Mouse (Mus musculus): ENCODE results near the gene Gcnt1. TPM values are rescaled to one million over a fixed set of nuclear protein-coding genes. Genes with fewer than 3 reads are reported as not detected.

Gcnt1 gene
- total and polyA plus RNA-seq, 3 experiments = 0.22 TPM; not detected in 2

DNA sequence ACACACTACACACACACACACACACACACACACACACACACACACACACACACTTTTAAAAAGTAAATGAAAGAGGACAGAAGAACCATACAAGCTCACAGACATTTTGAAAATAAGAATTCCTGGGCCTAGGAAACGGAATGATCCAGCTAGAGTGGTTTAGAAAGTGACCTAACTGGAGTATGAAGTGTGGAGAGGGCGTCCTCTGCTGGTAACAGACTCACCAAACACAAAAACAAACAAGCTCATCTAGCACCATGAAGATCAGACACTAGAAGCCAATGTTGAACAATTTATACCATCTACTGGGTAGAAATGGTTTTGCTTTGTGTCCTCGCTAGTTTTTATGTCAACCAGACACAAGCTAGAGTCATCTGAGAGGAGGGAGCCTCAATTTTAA lies 7.9 kb downstream of the Gcnt1 start:
- no peaks in the 10 kb centered on the region for H3K79me2 ChIP-seq (ENCODE audit: control insufficient read depth, insufficient read depth, low read length, poor library complexity)
- peaks cover 0 to 12% of the 10 kb centered on the region in 2 experiments; a peak in 2 of 4 replicates for H3K36me3 ChIP-seq (ENCODE audit: control insufficient read depth in 1 of 2, insufficient read depth in 2 of 2, low read length in 2 of 2)
- no peaks in the 10 kb centered on the region for H3K9me3 ChIP-seq (replicated peaks; ENCODE audit: insufficient read depth, low read length)
- DNase-seq (ENCODE audit: low read depth, low spot score) = peak; percentile 71
- H3K4me3 ChIP-seq (ENCODE audit: control insufficient read depth in 1 of 2, insufficient read depth in 1 of 2, low read depth in 2 of 2, low read length in 2 of 2) = no peak overlapping the region
- no peaks in the 10 kb centered on the region; a peak in 1 of 4 replicates for H3K27me3 ChIP-seq (ENCODE audit: control insufficient read depth in 1 of 2, insufficient read depth in 2 of 2, low read length in 2 of 2)
- H3K9ac ChIP-seq (ENCODE audit: control insufficient read depth, low read depth, low read length, poor library complexity, severe bottlenecking) = no peak overlapping the region
- peaks cover 8 to 14% of the 10 kb centered on the region in 2 experiments for H3K4me1 ChIP-seq (ENCODE audit: control insufficient read depth in 1 of 2, insufficient read depth in 2 of 2, low read length in 2 of 2)
- no peak overlapping the region for H3K27ac ChIP-seq (ENCODE audit: control insufficient read depth, low read depth, low read length)
- TF ChIP-seq SMC3 (IDR thresholded peaks at IDR 0.05; ENCODE audit: low read depth, low read length) (peak; percentile 95), ZC3H11A (IDR thresholded peaks at IDR 0.05; ENCODE audit: low read depth, low read length) (peak; percentile 95), CTCF (IDR thresholded peaks at IDR 0.05 in 2 of 3, conservative IDR thresholded peaks at IDR 0.05 in 1 of 3; ENCODE audit: control insufficient read depth in 1 of 3, insufficient read depth in 1 of 3, low read depth in 2 of 3, low read length in 3 of 3, poor library complexity in 1 of 3, severe bottlenecking in 1 of 3) (peak; percentile 73 to 80 (median 78)), UBTF (IDR thresholded peaks at IDR 0.05; ENCODE audit: borderline replicate concordance, insufficient read depth, low read depth, low read length) (no peak), RAD21 (IDR thresholded peaks at IDR 0.05; ENCODE audit: low read depth, low read length) (peak; percentile 87), EP300 (IDR thresholded peaks at IDR 0.05; ENCODE audit: low read depth in 1 of 2, low read length in 2 of 2) (no peak), GABPA (IDR thresholded peaks at IDR 0.05; ENCODE audit: low read depth, low read length) (no peak), BHLHE40 (IDR thresholded peaks at IDR 0.05; ENCODE audit: borderline replicate concordance, low read depth, low read length) (no peak)

DNA sequence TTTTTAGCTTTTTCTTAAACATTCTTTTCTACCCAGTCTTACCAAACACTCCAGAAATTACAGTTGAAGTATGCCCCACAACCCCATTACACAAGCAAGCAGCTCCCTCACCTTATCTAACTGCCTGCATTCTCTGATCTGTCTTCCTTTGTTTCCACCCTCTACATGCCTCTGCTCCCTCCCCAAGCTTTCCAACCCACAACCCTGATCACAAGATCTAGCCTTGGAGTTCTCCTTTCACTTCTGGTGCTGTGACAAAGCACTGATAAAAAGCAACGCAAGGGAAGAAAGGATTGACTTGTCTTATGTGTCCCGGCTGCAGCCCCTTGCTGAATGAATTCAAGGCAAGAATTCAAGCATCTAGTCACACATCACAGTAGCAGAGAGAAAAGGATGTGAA lies 11.5 kb downstream of the Gcnt1 start:
- Histone ChIP-seq H3K4me1 (ENCODE audit: control insufficient read depth in 1 of 2, insufficient read depth in 2 of 2, low read length in 2 of 2) (peaks cover 8 to 16% of the 10 kb centered on the region in 2 experiments), H3K36me3 (ENCODE audit: control insufficient read depth in 1 of 2, insufficient read depth in 2 of 2, low read length in 2 of 2) (peaks cover 0 to 12% of the 10 kb centered on the region in 2 experiments; a peak in 2 of 4 replicates), H3K9me3 (replicated peaks; ENCODE audit: insufficient read depth, low read length) (no peaks in the 10 kb centered on the region), H3K9ac (ENCODE audit: control insufficient read depth, low read depth, low read length, poor library complexity, severe bottlenecking) (no peak overlapping the region), H3K4me3 (ENCODE audit: control insufficient read depth in 1 of 2, insufficient read depth in 1 of 2, low read depth in 2 of 2, low read length in 2 of 2) (no peak overlapping the region), H3K79me2 (ENCODE audit: control insufficient read depth, insufficient read depth, low read length, poor library complexity) (no peaks in the 10 kb centered on the region), H3K27ac (ENCODE audit: control insufficient read depth, low read depth, low read length) (peak overlapping the region; percentile 18), H3K27me3 (ENCODE audit: control insufficient read depth in 1 of 2, insufficient read depth in 2 of 2, low read length in 2 of 2) (no peaks in the 10 kb centered on the region)
- peak; percentile 78 for DNase-seq (ENCODE audit: low read depth, low spot score)
- no peak for TF ChIP-seq POLR2AphosphoS2 (IDR thresholded peaks at IDR 0.05; ENCODE audit: low read length)
- TF ChIP-seq MYB (IDR thresholded peaks at IDR 0.05; ENCODE audit: low read depth, low read length) = 0 out of 2 replicates have a peak, but pooled peaks have one; percentile 28
- no peak for TF ChIP-seq MAFK (IDR thresholded peaks at IDR 0.05; ENCODE audit: borderline replicate concordance, low read depth, low read length)
- no peak for TF ChIP-seq USF2 (IDR thresholded peaks at IDR 0.05; ENCODE audit: borderline replicate concordance in 1 of 2, insufficient read depth in 1 of 2, low read depth in 1 of 2, low read length in 2 of 2)
- 0 out of 2 replicates have a peak, but pooled peaks have one; percentile 42 for TF ChIP-seq MXI1 (IDR thresholded peaks at IDR 0.05; ENCODE audit: low read depth, low read length)
- no peak for TF ChIP-seq CHD1 (IDR thresholded peaks at IDR 0.05; ENCODE audit: low read depth, low read length)
- 0 out of 2 replicates have a peak, but pooled peaks have one; percentile 12 for TF ChIP-seq USF1 (IDR thresholded peaks at IDR 0.05; ENCODE audit: low read depth, low read length)
- TF ChIP-seq CHD2 (IDR thresholded peaks at IDR 0.05; ENCODE audit: low read length) = no peak; the same call in 1 of the 2 replicates
- no peak for TF ChIP-seq HCFC1 (IDR thresholded peaks at IDR 0.05; ENCODE audit: low read depth, low read length)
- no peak for TF ChIP-seq ZMIZ1 (IDR thresholded peaks at IDR 0.05; ENCODE audit: low read depth, low read length)
- no peak; the same call in none of the 2 replicates for TF ChIP-seq TCF12 (IDR thresholded peaks at IDR 0.05; ENCODE audit: low read depth, low read length)
- TF ChIP-seq JUND (IDR thresholded peaks at IDR 0.05; ENCODE audit: low read depth, low read length) = no peak
- no peak for TF ChIP-seq KAT2A (conservative IDR thresholded peaks at IDR 0.05; ENCODE audit: low read depth, low read length)
- TF ChIP-seq RAD21 (IDR thresholded peaks at IDR 0.05; ENCODE audit: low read depth, low read length) = no peak
- no peak for TF ChIP-seq POLR2A (IDR thresholded peaks at IDR 0.05; ENCODE audit: control insufficient read depth in 1 of 2, insufficient read depth in 1 of 2, low read depth in 1 of 2, low read length in 2 of 2, poor library complexity in 1 of 2)
- TF ChIP-seq RCOR1 (IDR thresholded peaks at IDR 0.05; ENCODE audit: low read depth, low read length) = peak; percentile 67; the same call in 1 of the 2 replicates
- peak; percentile 76 to 77 for TF ChIP-seq EP300 (IDR thresholded peaks at IDR 0.05; ENCODE audit: low read depth in 1 of 2, low read length in 2 of 2)
- TF ChIP-seq NELFE (IDR thresholded peaks at IDR 0.05; ENCODE audit: low read depth, low read length) = no peak
- no peak for TF ChIP-seq GABPA (IDR thresholded peaks at IDR 0.05; ENCODE audit: low read depth, low read length)
- TF ChIP-seq MYC (IDR thresholded peaks at IDR 0.05; ENCODE audit: low read depth, low read length) = 0 out of 2 replicates have a peak, but pooled peaks have one; percentile 37
- peak; percentile 59 for TF ChIP-seq GATA1 (IDR thresholded peaks at IDR 0.05; ENCODE audit: low read depth, low read length)
- TF ChIP-seq SIN3A (IDR thresholded peaks at IDR 0.05; ENCODE audit: low read length) = peak; percentile 60
- TF ChIP-seq TAL1 (IDR thresholded peaks at IDR 0.05; ENCODE audit: low read length) = peak; percentile 28; the same call in 1 of the 2 replicates
- TF ChIP-seq ETS1 (IDR thresholded peaks at IDR 0.05; ENCODE audit: low read depth, low read length) = peak; percentile 64; the same call in 1 of the 2 replicates
